Mouse (Mus musculus): ENCODE measurements around the gene Ube2b. TPM values are rescaled to one million over a fixed set of nuclear protein-coding genes. Genes with fewer than 3 reads are reported as not detected.

Ube2b gene
- polyA plus RNA-seq (2015; fragmentation: Nextera tagmentation; extraction: Ambion mirVana), result 153 and 156 TPM in 2 replicates

- peak; percentile 81 for ATAC-seq (ENCODE audit: low read depth)
- Histone ChIP-seq H3K4me3 (ENCODE audit: low read depth, low read length) (peak within 1 kb of the TSS; percentile 97), H3K4me1 (ENCODE audit: control insufficient read depth, low read depth, low read length) (peaks cover 30% of the 10 kb centered on the region), H3K4me2 (ENCODE audit: low read depth, low read length) (peak within 1 kb of the TSS; percentile 71), H3K9me3 (replicated peaks; ENCODE audit: control insufficient read depth, low read length) (no peaks in the 10 kb centered on the region), H3K27ac (ENCODE audit: low read length) (peak within 1 kb of the TSS; percentile 94), H3K36me3 (ENCODE audit: control insufficient read depth, insufficient read depth) (peaks cover 20% of the 10 kb centered on the region), H3K9ac (ENCODE audit: low read depth, low read length) (peak within 1 kb of the TSS; percentile 99), H3K27me3 (ENCODE audit: control insufficient read depth, insufficient read depth, low read depth, low read length) (no peaks in the 10 kb centered on the region)
- under 1% methylated on average over 61 of the region's 63 CpGs for WGBS (ENCODE audit: insufficient replicate concordance)
Measured at GRCm38 (mm10) chr11:52000290-52000962, at the start of gene Ube2b. Gene Ube2b (minus strand): TSS chr11:52000762.

GRCm38 (mm10) chr11:52046446-52047165, 46.0 kb upstream of the Ube2b start:
- H3K27ac ChIP-seq (ENCODE audit: low read length), result no peak overlapping the region
- peaks cover 3% of the 10 kb centered on the region; the same call in 1 of the 2 replicates for H3K4me1 ChIP-seq (ENCODE audit: control insufficient read depth, low read depth, low read length)
- H3K4me3 ChIP-seq (ENCODE audit: low read depth, low read length), result no peak overlapping the region
- no peaks in the 10 kb centered on the region for H3K27me3 ChIP-seq (ENCODE audit: control insufficient read depth, insufficient read depth, low read depth, low read length)
- no peaks in the 10 kb centered on the region for H3K9me3 ChIP-seq (replicated peaks; ENCODE audit: control insufficient read depth, low read length)
- WGBS (ENCODE audit: insufficient replicate concordance), result 24% methylated on average over 4 of the region's 4 CpGs
- ATAC-seq (ENCODE audit: low read depth), result no peak
- no peaks in the 10 kb centered on the region for H3K36me3 ChIP-seq (ENCODE audit: control insufficient read depth, insufficient read depth)
- H3K4me2 ChIP-seq (ENCODE audit: low read depth, low read length), result no peak overlapping the region
- H3K9ac ChIP-seq (ENCODE audit: low read depth, low read length), result no peak overlapping the region

- Histone ChIP-seq H3K27ac (ENCODE audit: low read length) (no peak overlapping the region), H3K36me3 (ENCODE audit: control insufficient read depth, insufficient read depth) (no peaks in the 10 kb centered on the region), H3K27me3 (ENCODE audit: control insufficient read depth, insufficient read depth, low read depth, low read length) (no peaks in the 10 kb centered on the region), H3K9ac (ENCODE audit: low read depth, low read length) (no peak overlapping the region), H3K9me3 (replicated peaks; ENCODE audit: control insufficient read depth, low read length) (no peaks in the 10 kb centered on the region), H3K4me2 (ENCODE audit: low read depth, low read length) (no peak overlapping the region), H3K4me3 (ENCODE audit: low read depth, low read length) (no peak overlapping the region), H3K4me1 (ENCODE audit: control insufficient read depth, low read depth, low read length) (peaks cover 3% of the 10 kb centered on the region; the same call in 1 of the 2 replicates)
- no peak for ATAC-seq (ENCODE audit: low read depth)
Measured at GRCm38 (mm10) chr11:52044156-52044555, 43.6 kb upstream of the Ube2b start.

- WGBS (ENCODE audit: insufficient replicate concordance), result 36% methylated on average over 3 of the region's 3 CpGs
- no peak overlapping the region for H3K9ac ChIP-seq (ENCODE audit: low read depth, low read length)
- no peaks in the 10 kb centered on the region for H3K36me3 ChIP-seq (ENCODE audit: control insufficient read depth, insufficient read depth)
- H3K4me1 ChIP-seq (ENCODE audit: control insufficient read depth, low read depth, low read length), result peaks cover 3% of the 10 kb centered on the region; the same call in 1 of the 2 replicates
- H3K27ac ChIP-seq (ENCODE audit: low read length), result no peak overlapping the region
- no peaks in the 10 kb centered on the region for H3K27me3 ChIP-seq (ENCODE audit: control insufficient read depth, insufficient read depth, low read depth, low read length)
- no peak for ATAC-seq (ENCODE audit: low read depth)
- H3K4me2 ChIP-seq (ENCODE audit: low read depth, low read length), result no peak overlapping the region
- H3K9me3 ChIP-seq (replicated peaks; ENCODE audit: control insufficient read depth, low read length), result no peaks in the 10 kb centered on the region
- no peak overlapping the region for H3K4me3 ChIP-seq (ENCODE audit: low read depth, low read length)
Measured at GRCm38 (mm10) chr11:52043224-52043623, 42.7 kb upstream of the Ube2b start.

GRCm38 (mm10) chr11:52037659-52038058, 37.1 kb upstream of the Ube2b start:
- Histone ChIP-seq H3K4me2 (ENCODE audit: low read depth, low read length) (no peak overlapping the region), H3K9me3 (replicated peaks; ENCODE audit: control insufficient read depth, low read length) (no peaks in the 10 kb centered on the region), H3K4me3 (ENCODE audit: low read depth, low read length) (no peak overlapping the region), H3K27ac (ENCODE audit: low read length) (no peak overlapping the region), H3K9ac (ENCODE audit: low read depth, low read length) (no peak overlapping the region), H3K4me1 (ENCODE audit: control insufficient read depth, low read depth, low read length) (no peaks in the 10 kb centered on the region), H3K27me3 (ENCODE audit: control insufficient read depth, insufficient read depth, low read depth, low read length) (no peaks in the 10 kb centered on the region), H3K36me3 (ENCODE audit: control insufficient read depth, insufficient read depth) (no peaks in the 10 kb centered on the region)
- no peak for ATAC-seq (ENCODE audit: low read depth)
- WGBS (ENCODE audit: insufficient replicate concordance), result 41% methylated on average over 3 of the region's 3 CpGs

GRCm38 (mm10) chr11:52035905-52036304, 35.3 kb upstream of the Ube2b start:
- Histone ChIP-seq H3K36me3 (ENCODE audit: control insufficient read depth, insufficient read depth) (no peaks in the 10 kb centered on the region), H3K9me3 (replicated peaks; ENCODE audit: control insufficient read depth, low read length) (no peaks in the 10 kb centered on the region), H3K27me3 (ENCODE audit: control insufficient read depth, insufficient read depth, low read depth, low read length) (no peaks in the 10 kb centered on the region), H3K4me1 (ENCODE audit: control insufficient read depth, low read depth, low read length) (no peaks in the 10 kb centered on the region), H3K4me2 (ENCODE audit: low read depth, low read length) (no peak overlapping the region), H3K4me3 (ENCODE audit: low read depth, low read length) (no peak overlapping the region), H3K27ac (ENCODE audit: low read length) (no peak overlapping the region), H3K9ac (ENCODE audit: low read depth, low read length) (no peak overlapping the region)
- ATAC-seq (ENCODE audit: low read depth), result no peak
- 30% methylated on average over 3 of the region's 3 CpGs for WGBS (ENCODE audit: insufficient replicate concordance)

- no peaks in the 10 kb centered on the region for H3K36me3 ChIP-seq (ENCODE audit: control insufficient read depth, insufficient read depth)
- no peak overlapping the region for H3K4me2 ChIP-seq (ENCODE audit: low read depth, low read length)
- no peak overlapping the region for H3K4me3 ChIP-seq (ENCODE audit: low read depth, low read length)
- H3K9me3 ChIP-seq (replicated peaks; ENCODE audit: control insufficient read depth, low read length), result no peaks in the 10 kb centered on the region
- no peaks in the 10 kb centered on the region for H3K4me1 ChIP-seq (ENCODE audit: control insufficient read depth, low read depth, low read length)
- 63% methylated on average over 1 of the region's 1 CpGs for WGBS (ENCODE audit: insufficient replicate concordance)
- no peak overlapping the region for H3K27ac ChIP-seq (ENCODE audit: low read length)
- no peak for ATAC-seq (ENCODE audit: low read depth)
- H3K27me3 ChIP-seq (ENCODE audit: control insufficient read depth, insufficient read depth, low read depth, low read length), result no peaks in the 10 kb centered on the region
- H3K9ac ChIP-seq (ENCODE audit: low read depth, low read length), result no peak overlapping the region
Measured at GRCm38 (mm10) chr11:52033953-52034352, 33.4 kb upstream of the Ube2b start.

- no peak overlapping the region for H3K4me2 ChIP-seq (ENCODE audit: low read depth, low read length)
- H3K36me3 ChIP-seq (ENCODE audit: control insufficient read depth, insufficient read depth), result no peaks in the 10 kb centered on the region
- no peak for ATAC-seq (ENCODE audit: low read depth)
- WGBS (ENCODE audit: insufficient replicate concordance), result 52% methylated on average over 8 of the region's 8 CpGs
- H3K4me1 ChIP-seq (ENCODE audit: control insufficient read depth, low read depth, low read length), result no peaks in the 10 kb centered on the region
- no peak overlapping the region for H3K9ac ChIP-seq (ENCODE audit: low read depth, low read length)
- H3K4me3 ChIP-seq (ENCODE audit: low read depth, low read length), result no peak overlapping the region
- no peaks in the 10 kb centered on the region for H3K9me3 ChIP-seq (replicated peaks; ENCODE audit: control insufficient read depth, low read length)
- H3K27ac ChIP-seq (ENCODE audit: low read length), result no peak overlapping the region
- no peaks in the 10 kb centered on the region for H3K27me3 ChIP-seq (ENCODE audit: control insufficient read depth, insufficient read depth, low read depth, low read length)
Measured at GRCm38 (mm10) chr11:52032356-52032755, 31.8 kb upstream of the Ube2b start.

GRCm38 (mm10) chr11:52018217-52018616, 17.7 kb upstream of the Ube2b start:
- Histone ChIP-seq H3K27ac (ENCODE audit: low read length) (no peak overlapping the region), H3K9me3 (replicated peaks; ENCODE audit: control insufficient read depth, low read length) (no peaks in the 10 kb centered on the region), H3K9ac (ENCODE audit: low read depth, low read length) (no peak overlapping the region), H3K4me1 (ENCODE audit: control insufficient read depth, low read depth, low read length) (no peaks in the 10 kb centered on the region), H3K4me3 (ENCODE audit: low read depth, low read length) (no peak overlapping the region), H3K4me2 (ENCODE audit: low read depth, low read length) (no peak overlapping the region), H3K27me3 (ENCODE audit: control insufficient read depth, insufficient read depth, low read depth, low read length) (no peaks in the 10 kb centered on the region), H3K36me3 (ENCODE audit: control insufficient read depth, insufficient read depth) (no peaks in the 10 kb centered on the region)
- WGBS (ENCODE audit: insufficient replicate concordance), result 70% methylated on average over 9 of the region's 9 CpGs
- ATAC-seq (ENCODE audit: low read depth), result no peak
